Mouse (Mus musculus): Measurements from ENCODE around the gene Adamts17.

Gene Adamts17

GRCm38 (mm10) chr7:66954723-66955122, 115.2 kb downstream of the Adamts17 start:
- in situ Hi-C loops (cut with MboI; ENCODE audit: low pct_unique_long_range_greater_than_20kb in 1 of 2, low sequenced_read_pairs in 2 of 2, unreplicated experiment in 1 of 2) = no loop called here

- in situ Hi-C loops (cut with MboI; ENCODE audit: low pct_unique_long_range_greater_than_20kb in 1 of 2, low sequenced_read_pairs in 2 of 2, unreplicated experiment in 1 of 2) = no loop called here
These were observed 116.0 kb downstream of the Adamts17 start for GRCm38 (mm10) chr7:66955455-66955919.

DNA sequence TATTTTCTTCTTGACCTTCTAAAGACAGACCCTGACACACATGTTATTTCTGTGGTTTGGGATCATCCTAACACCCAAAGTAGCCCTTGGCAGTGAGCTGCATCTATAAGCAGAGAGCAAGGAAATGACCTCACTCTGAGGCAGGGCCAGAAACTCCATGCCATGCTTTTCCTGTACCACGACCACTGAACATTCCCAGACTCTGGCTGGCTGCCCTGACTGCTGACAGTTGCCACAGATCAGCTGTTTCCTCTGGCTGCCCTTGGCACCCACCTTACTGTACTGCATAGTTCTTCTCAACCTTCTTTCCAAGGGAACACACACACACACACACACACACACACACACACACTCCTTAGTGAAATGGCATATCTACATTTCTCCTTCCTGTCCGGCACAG, 116.4 kb downstream of the Adamts17 start:
- in situ Hi-C loops (cut with MboI; ENCODE audit: low pct_unique_long_range_greater_than_20kb in 1 of 2, low sequenced_read_pairs in 2 of 2, unreplicated experiment in 1 of 2) = no loop called here

- in situ Hi-C loops (cut with MboI; ENCODE audit: low pct_unique_long_range_greater_than_20kb in 1 of 2, low sequenced_read_pairs in 2 of 2, unreplicated experiment in 1 of 2) = no loop called here
These were observed 118.2 kb downstream of the Adamts17 start for GRCm38 (mm10) chr7:66957764-66958163.

DNA sequence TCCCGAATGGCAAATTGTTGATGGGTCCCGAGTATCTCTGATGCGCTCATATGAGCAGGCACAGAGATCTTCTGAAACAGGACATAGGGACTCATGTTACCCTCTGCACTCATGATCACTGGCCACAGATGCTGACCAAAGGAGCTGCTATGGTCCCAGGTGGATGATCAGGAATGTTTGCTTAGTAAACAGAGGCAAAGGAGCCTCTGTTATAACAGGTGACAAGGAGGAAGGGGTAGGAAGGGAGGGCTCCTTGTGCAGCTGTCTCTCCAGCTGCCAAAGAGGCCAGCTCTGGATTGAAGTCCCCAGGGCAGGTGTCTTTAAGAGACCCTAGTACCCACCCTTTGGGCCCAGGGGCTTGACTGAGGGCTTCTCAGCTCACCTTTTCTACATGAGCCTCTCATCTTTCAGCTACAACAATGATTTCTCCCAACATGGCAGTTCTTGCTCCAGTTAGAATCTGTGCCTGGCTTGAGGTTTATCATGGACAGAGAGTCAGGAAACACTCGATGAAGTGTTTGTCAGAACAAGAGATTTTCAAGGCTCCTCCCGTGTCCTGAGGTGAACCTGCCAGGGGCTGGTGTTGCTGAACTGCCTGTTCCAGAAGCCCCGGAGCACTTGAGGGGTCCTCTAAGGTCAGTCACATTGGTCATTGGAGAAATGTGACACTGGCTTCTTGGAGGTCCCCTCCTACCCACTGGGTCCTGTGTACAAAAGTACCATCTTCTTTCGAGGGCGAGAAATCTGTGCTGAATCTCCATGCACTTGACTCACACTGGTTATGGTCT, 120.9 kb downstream of the Adamts17 start:
- in situ Hi-C loops (cut with MboI; ENCODE audit: low pct_unique_long_range_greater_than_20kb in 1 of 2, low sequenced_read_pairs in 2 of 2, unreplicated experiment in 1 of 2) = no loop called here

GRCm38 (mm10) chr7:66962736-66963135, 123.2 kb downstream of the Adamts17 start:
- in situ Hi-C loops (cut with MboI; ENCODE audit: low pct_unique_long_range_greater_than_20kb in 1 of 2, low sequenced_read_pairs in 2 of 2, unreplicated experiment in 1 of 2) = no loop called here

DNA sequence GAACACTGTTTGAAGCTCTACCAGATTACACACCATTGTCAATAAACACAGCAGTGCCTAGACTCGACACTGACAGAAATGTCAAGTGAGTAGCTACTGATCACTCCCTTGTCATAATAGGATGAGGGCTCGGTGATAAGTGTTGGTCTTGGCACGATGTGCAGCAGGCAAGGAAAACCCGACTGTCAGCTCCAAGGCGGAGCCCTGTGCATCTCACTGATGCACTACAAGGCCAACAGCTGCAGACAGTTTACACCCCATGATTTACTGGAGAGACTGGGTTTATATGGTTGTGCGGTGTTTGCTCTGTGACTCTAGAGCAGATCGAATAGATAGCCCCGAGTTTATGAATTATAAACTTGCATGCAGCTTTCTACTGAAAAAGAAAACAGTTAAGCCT, 124.0 kb downstream of the Adamts17 start:
- in situ Hi-C loops (cut with MboI; ENCODE audit: low pct_unique_long_range_greater_than_20kb in 1 of 2, low sequenced_read_pairs in 2 of 2, unreplicated experiment in 1 of 2) = no loop called here

DNA sequence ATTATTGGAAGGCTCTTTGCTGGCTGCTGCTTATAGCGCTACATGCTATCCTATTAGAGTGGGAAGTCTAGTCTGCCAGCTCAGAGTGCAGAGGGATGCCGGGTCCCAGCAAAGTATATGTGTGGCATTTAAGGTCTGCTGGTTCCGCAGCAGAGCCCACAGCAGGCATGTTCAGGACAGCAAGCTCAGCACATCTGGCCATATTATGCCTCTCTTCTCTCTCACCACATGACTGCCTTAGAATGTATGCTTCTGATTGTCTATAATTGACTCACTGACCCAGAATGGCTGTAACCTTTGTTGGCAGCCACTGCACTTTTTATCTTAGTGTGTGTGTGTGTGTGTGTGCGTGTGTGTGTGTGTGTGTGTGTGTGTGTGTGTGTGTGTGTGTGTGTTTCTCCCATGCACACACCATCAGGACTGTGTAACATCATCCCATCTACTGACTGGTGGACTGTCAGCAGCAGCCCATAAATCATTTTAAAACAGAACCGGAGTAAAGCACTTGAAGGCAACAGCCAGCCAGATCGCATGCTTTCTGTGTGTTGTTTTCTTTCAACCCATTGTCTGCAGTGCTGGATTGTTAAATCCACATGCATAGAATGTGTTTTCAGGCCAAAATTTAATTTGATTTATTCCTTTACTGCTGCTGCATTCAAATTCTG, 127.1 kb downstream of the Adamts17 start:
- in situ Hi-C loops (cut with MboI; ENCODE audit: low pct_unique_long_range_greater_than_20kb in 1 of 2, low sequenced_read_pairs in 2 of 2, unreplicated experiment in 1 of 2) = no loop called here

DNA sequence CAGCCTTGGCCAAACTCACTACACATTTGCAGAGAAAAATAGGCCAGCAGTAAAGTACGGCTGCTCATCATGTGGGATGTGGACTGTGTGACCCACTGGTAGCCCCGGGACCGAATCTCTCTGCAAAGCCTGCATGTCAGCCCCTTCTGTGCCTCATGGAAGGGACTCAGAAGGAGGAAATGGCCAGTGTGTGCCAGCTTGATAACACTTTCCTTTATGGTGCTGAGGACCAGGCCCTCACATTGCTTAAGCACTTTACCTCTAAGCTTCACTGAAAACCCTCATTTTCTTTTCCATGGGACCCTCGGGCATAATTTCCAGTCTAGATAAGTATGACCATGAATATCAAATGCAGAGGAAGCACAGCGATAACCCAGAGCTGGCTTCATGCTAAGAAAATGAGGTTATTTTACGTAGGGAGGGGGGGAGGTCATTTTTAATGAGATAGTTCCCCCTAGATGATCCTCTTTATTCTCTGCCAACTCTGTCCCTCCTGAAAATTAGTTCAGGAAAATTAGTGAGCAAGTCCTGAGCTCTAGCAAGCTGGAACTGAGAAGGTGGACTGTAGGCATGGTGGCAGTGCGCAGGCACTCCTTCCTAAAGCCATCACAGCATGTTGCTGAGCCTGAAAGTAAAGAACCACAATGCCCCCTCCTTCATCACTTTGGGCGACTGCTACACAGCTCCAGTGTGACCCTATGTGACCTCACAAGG, 127.8 kb downstream of the Adamts17 start:
- in situ Hi-C loops (cut with MboI; ENCODE audit: low pct_unique_long_range_greater_than_20kb in 1 of 2, low sequenced_read_pairs in 2 of 2, unreplicated experiment in 1 of 2) = no loop called here

GRCm38 (mm10) chr7:66968661-66969060, 129.1 kb downstream of the Adamts17 start:
- in situ Hi-C loops (cut with MboI; ENCODE audit: low pct_unique_long_range_greater_than_20kb in 1 of 2, low sequenced_read_pairs in 2 of 2, unreplicated experiment in 1 of 2) = no loop called here

GRCm38 (mm10) chr7:66969199-66969598, 129.7 kb downstream of the Adamts17 start:
- in situ Hi-C loops (cut with MboI; ENCODE audit: low pct_unique_long_range_greater_than_20kb in 1 of 2, low sequenced_read_pairs in 2 of 2, unreplicated experiment in 1 of 2) = no loop called here

DNA sequence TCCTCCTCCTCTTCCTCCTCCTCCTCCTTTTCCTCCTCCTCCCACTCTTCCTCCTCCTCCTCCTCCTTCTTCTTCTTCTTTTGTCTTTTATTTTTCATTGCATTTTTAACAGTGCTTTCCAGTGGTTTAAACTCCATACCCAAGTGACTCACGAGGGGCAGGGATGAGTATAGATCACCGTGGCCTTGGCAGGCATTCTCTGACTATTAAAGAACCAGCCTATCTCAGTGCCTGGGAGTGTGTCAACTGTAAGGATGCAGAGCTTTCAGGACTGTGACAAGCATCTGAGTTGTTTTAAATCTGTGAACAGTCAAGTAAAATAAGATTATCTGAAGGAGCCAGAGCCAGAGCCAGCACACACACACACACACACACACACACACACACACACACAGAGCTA, 130.7 kb downstream of the Adamts17 start:
- in situ Hi-C loops (cut with MboI; ENCODE audit: low pct_unique_long_range_greater_than_20kb in 1 of 2, low sequenced_read_pairs in 2 of 2, unreplicated experiment in 1 of 2) = no loop called here

- in situ Hi-C loops (cut with MboI; ENCODE audit: low pct_unique_long_range_greater_than_20kb in 1 of 2, low sequenced_read_pairs in 2 of 2, unreplicated experiment in 1 of 2) = no loop called here
These were observed 131.4 kb downstream of the Adamts17 start for GRCm38 (mm10) chr7:66970974-66971373.

DNA sequence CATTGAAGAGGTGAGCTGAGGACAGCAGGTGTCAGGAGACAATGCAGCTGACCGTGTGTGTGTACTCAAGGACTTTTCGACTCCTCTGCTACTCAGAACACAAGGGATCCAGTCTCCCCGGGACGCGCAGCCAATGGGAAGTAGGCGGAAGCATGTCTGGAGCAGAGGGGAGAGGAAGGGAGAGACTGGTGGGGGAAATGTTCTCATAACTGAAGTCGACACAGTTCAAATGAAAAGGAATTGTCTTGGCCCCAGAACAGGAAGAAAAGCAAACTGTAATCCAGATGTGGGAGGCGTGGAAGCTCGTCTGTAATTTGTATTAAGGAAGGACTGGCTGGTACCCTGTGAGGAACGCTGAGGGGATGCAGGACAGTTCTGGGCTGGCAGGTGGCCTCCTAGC, 135.3 kb downstream of the Adamts17 start:
- in situ Hi-C loops (cut with MboI; ENCODE audit: low pct_unique_long_range_greater_than_20kb in 1 of 2, low sequenced_read_pairs in 2 of 2, unreplicated experiment in 1 of 2) = no loop called here

- in situ Hi-C loops (cut with MboI; ENCODE audit: low pct_unique_long_range_greater_than_20kb in 1 of 2, low sequenced_read_pairs in 2 of 2, unreplicated experiment in 1 of 2) = no loop called here
These were observed 136.8 kb downstream of the Adamts17 start for GRCm38 (mm10) chr7:66976371-66976770.

DNA sequence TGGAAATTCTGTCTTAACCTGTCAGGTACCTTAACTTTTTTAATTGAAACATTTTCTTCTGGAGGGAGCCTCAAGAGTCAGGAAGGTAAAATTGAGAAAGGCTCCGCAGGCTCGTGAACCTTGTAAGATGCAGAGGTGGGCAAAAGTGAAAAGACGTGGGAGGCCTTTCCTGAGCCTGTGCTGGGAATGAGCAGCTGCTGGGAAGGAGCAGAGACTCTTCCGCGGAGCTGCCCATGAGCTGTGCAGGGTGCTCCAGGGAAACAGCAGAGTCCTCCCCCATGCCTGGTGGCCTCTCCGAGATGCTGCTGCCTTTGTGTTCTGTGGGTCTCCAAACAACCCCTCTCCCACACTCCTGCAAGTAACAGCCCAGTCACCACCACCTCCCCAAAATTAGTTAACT, 142.1 kb downstream of the Adamts17 start:
- in situ Hi-C loops (cut with MboI; ENCODE audit: low pct_unique_long_range_greater_than_20kb in 1 of 2, low sequenced_read_pairs in 2 of 2, unreplicated experiment in 1 of 2) = no loop called here

DNA sequence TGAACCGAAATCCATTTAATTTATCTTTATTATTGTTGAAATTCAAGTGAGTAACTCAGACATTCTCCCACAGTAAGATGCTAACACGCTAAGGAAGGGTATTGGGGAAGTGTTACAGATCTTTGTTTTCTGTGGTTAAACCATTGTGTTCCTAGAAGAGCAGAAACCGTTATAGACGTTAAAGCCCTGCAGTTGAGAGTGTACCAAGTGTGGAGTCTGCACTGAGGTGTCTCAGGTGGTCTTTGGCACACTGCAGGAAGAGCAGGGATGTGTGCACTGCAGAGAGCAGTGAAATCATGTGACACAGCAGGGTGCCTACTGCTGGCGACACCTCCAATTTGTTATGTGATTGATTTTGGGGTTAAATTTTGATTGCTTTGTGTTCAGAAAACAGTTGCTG, 142.5 kb downstream of the Adamts17 start:
- in situ Hi-C loops (cut with MboI; ENCODE audit: low pct_unique_long_range_greater_than_20kb in 1 of 2, low sequenced_read_pairs in 2 of 2, unreplicated experiment in 1 of 2) = no loop called here

DNA sequence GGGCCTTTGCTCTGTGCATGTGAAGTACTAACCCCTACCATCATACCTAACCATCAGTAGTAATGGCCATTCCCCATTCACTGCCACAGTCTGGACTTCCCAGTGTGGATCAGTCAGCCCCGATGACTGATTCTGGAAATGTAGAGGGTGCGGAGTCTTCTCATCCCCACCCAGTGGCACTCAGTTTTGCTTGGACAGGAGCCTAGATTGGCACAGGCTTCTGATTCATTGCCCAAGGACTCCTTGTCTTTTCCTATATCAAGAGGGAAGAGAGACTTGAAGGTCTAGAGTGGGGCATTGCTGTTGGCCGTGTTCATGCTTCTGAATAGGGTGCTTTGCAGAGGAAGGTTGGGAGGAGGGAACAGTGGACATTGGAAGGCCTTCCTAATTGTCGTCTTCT, 148.1 kb downstream of the Adamts17 start:
- in situ Hi-C loops (cut with MboI; ENCODE audit: low pct_unique_long_range_greater_than_20kb in 1 of 2, low sequenced_read_pairs in 2 of 2, unreplicated experiment in 1 of 2) = no loop called here

GRCm38 (mm10) chr7:66988441-66988840, 148.9 kb downstream of the Adamts17 start:
- in situ Hi-C loops (cut with MboI; ENCODE audit: low pct_unique_long_range_greater_than_20kb in 1 of 2, low sequenced_read_pairs in 2 of 2, unreplicated experiment in 1 of 2) = no loop called here

Measured in mouse embryonic stem cell (cell line).